Mouse (Mus musculus) thymus, postnatal 14 days (tissue): ENCODE results near the gene Btg2.

Experiments used
- DNase-seq: peaks from one replicate; pipeline ENCODE4 v3.0.0; 2021

The Btg2 gene

GRCm38 (mm10) chr1:134078802-134079476 lies at the start of gene Btg2:
Gene Btg2, minus strand, starts transcription at chr1:134079120.
- DNase-seq, result peak; percentile 98

GRCm38 (mm10) chr1:134122195-134122594 lies 43.3 kb upstream of the Btg2 start:
- DNase-seq, result peak; percentile 42

GRCm38 (mm10) chr1:134120179-134120578 lies 41.3 kb upstream of the Btg2 start:
- peak; percentile 84 for DNase-seq

- no peak for DNase-seq
These were observed 38.2 kb upstream of the Btg2 start for GRCm38 (mm10) chr1:134117110-134117509.

GRCm38 (mm10) chr1:134115424-134115823 lies 36.5 kb upstream of the Btg2 start:
- no peak for DNase-seq

GRCm38 (mm10) chr1:134114730-134115129 lies 35.8 kb upstream of the Btg2 start:
- DNase-seq, result no peak

GRCm38 (mm10) chr1:134114018-134114417 lies 35.1 kb upstream of the Btg2 start:
- DNase-seq, result no peak

GRCm38 (mm10) chr1:134113560-134113959 lies 34.6 kb upstream of the Btg2 start:
- DNase-seq, result no peak

GRCm38 (mm10) chr1:134110979-134111378 lies 32.1 kb upstream of the Btg2 start, which contains the start of gene Chit1:
Gene Chit1, plus strand, starts transcription at chr1:134111242.
- no peak for DNase-seq

GRCm38 (mm10) chr1:134110449-134110848 lies 31.5 kb upstream of the Btg2 start:
- DNase-seq, result no peak

GRCm38 (mm10) chr1:134110015-134110414 lies 31.1 kb upstream of the Btg2 start:
- DNase-seq, result no peak

- DNase-seq, result no peak
These were observed 28.9 kb upstream of the Btg2 start for GRCm38 (mm10) chr1:134107777-134108176.

- DNase-seq, result peak; percentile 77
These were observed 27.8 kb upstream of the Btg2 start for GRCm38 (mm10) chr1:134106719-134107118.

- DNase-seq, result no peak
These were observed 27.0 kb upstream of the Btg2 start for GRCm38 (mm10) chr1:134105764-134106430.

GRCm38 (mm10) chr1:134105043-134105763 lies 26.3 kb upstream of the Btg2 start:
- DNase-seq, result no peak

- DNase-seq, result no peak
These were observed 24.9 kb upstream of the Btg2 start for GRCm38 (mm10) chr1:134103861-134104260.

- no peak for DNase-seq
These were observed 22.7 kb upstream of the Btg2 start for GRCm38 (mm10) chr1:134101593-134101992.

- DNase-seq, result no peak
These were observed 22.0 kb upstream of the Btg2 start for GRCm38 (mm10) chr1:134100928-134101327.

GRCm38 (mm10) chr1:134100401-134100800 lies 21.5 kb upstream of the Btg2 start:
- no peak for DNase-seq

- DNase-seq, result no peak
These were observed 20.8 kb upstream of the Btg2 start for GRCm38 (mm10) chr1:134099516-134100235.

- peak; percentile 51 for DNase-seq
These were observed 20.0 kb upstream of the Btg2 start for GRCm38 (mm10) chr1:134098726-134099515.
